Mouse (Mus musculus) left cerebral cortex, postnatal 25 days (tissue): ENCODE data around the gene Klhdc3. TPM values are rescaled to one million over a fixed set of nuclear protein-coding genes. Genes with fewer than 3 reads are reported as not detected.

Experiments used
- DNase-seq, 2 experiments: peaks; one replicate each; pipeline ENCODE4 v3.0.0; 2022; ENCODE audit warnings: low spot score in 2 of 2, mixed read lengths in 1 of 2
- intact Hi-C: fragments of 180-260 bp; cut with DNase I; formaldehyde crosslinking; loops from one replicate; pipeline ENCODE4 v1.15.1; 2025
- total RNA-seq, 2 experiments: library from RNA; stranded (reverse); gene quantifications; 2 replicates each; pipeline ENCODE4 v1.2.3; 2021

Klhdc3 gene
- total RNA-seq, 2 experiments from 2014 or later = 211 to 226 TPM

GRCm38 (mm10) chr17:46673850-46674529, 6.7 kb downstream of the Klhdc3 start, which contains the start of gene Rrp36:
Gene Rrp36, minus strand, starts transcription at chr17:46674352.
- intact Hi-C loops = no loop called here
- peak; percentile 88 to 95 for DNase-seq

GRCm38 (mm10) chr17:46669911-46670310, 10.8 kb downstream of the Klhdc3 start:
- intact Hi-C loops = no loop called here
- DNase-seq = no peak

GRCm38 (mm10) chr17:46667712-46668111, 13.0 kb downstream of the Klhdc3 start:
- no peak for DNase-seq
- intact Hi-C loops = no loop called here

GRCm38 (mm10) chr17:46662730-46663129, 18.0 kb downstream of the Klhdc3 start:
- no peak for DNase-seq
- intact Hi-C loops = no loop called here

- intact Hi-C loops = no loop called here
- no peak for DNase-seq
Observed at GRCm38 (mm10) chr17:46661981-46662380, 18.7 kb downstream of the Klhdc3 start.

- DNase-seq = no peak
- intact Hi-C loops = no loop called here
Observed at GRCm38 (mm10) chr17:46661351-46661750, 19.4 kb downstream of the Klhdc3 start.

GRCm38 (mm10) chr17:46656054-46656453, 24.7 kb downstream of the Klhdc3 start:
- intact Hi-C loops = no loop called here
- no peak for DNase-seq

- intact Hi-C loops = no loop called here
- DNase-seq = no peak
Observed at GRCm38 (mm10) chr17:46651755-46652547, 28.8 kb downstream of the Klhdc3 start.

- no peak for DNase-seq
- intact Hi-C loops = no loop called here
Observed at GRCm38 (mm10) chr17:46651292-46651691, 29.4 kb downstream of the Klhdc3 start.

GRCm38 (mm10) chr17:46650232-46651031, 30.3 kb downstream of the Klhdc3 start, which contains the start of gene Cul7:
Gene Cul7, plus strand, starts transcription at chr17:46650337.
- intact Hi-C loops = no loop called here
- peak; percentile 93 to 94 for DNase-seq

GRCm38 (mm10) chr17:46649811-46650210, 30.9 kb downstream of the Klhdc3 start:
- no peak for DNase-seq
- intact Hi-C loops = loop anchor here (5.0 kb wide), 2 partner anchors 62 to 103 kb away; partner anchors contain the start of genes Cul9 and Pex6

GRCm38 (mm10) chr17:46648436-46648835, 32.3 kb downstream of the Klhdc3 start:
- intact Hi-C loops = loop anchor here (5.0 kb wide), 2 partner anchors 64 to 101 kb away; partner anchors contain the start of genes Cul9 and Pex6
- no peak for DNase-seq

- no peak for DNase-seq
- intact Hi-C loops = loop anchor here (5.0 kb wide), 2 partner anchors 65 to 100 kb away; partner anchors contain the start of genes Cul9 and Pex6
Observed at GRCm38 (mm10) chr17:46647279-46647678, 33.4 kb downstream of the Klhdc3 start.

- intact Hi-C loops = loop anchor here (5.0 kb wide), 2 partner anchors 66 to 99 kb away; partner anchors contain the start of genes Cul9 and Pex6
- no peak for DNase-seq
Observed at GRCm38 (mm10) chr17:46646322-46646662, 34.4 kb downstream of the Klhdc3 start.

GRCm38 (mm10) chr17:46645561-46646321, 35.0 kb downstream of the Klhdc3 start, which contains the start of the genes Klc4 and Mrpl2:
Gene Klc4, minus strand, starts transcription at chr17:46646022.
Gene Mrpl2, plus strand, starts transcription at chr17:46646229.
- peak; percentile 99 to 100 for DNase-seq
- intact Hi-C loops = loop anchor here (5.0 kb wide), 2 partner anchors 67 to 98 kb away; partner anchors contain the start of genes Cul9 and Pex6

GRCm38 (mm10) chr17:46644916-46645475, 35.7 kb downstream of the Klhdc3 start:
- DNase-seq = no peak
- intact Hi-C loops = loop anchor here (5.0 kb wide), 2 partner anchors 67 to 98 kb away; partner anchors contain the start of genes Cul9 and Pex6

- DNase-seq = no peak
- intact Hi-C loops = no loop called here
Observed at GRCm38 (mm10) chr17:46644152-46644805, 36.4 kb downstream of the Klhdc3 start.

- DNase-seq = no peak
- intact Hi-C loops = no loop called here
Observed at GRCm38 (mm10) chr17:46642060-46642459, 38.7 kb downstream of the Klhdc3 start.
